Mouse (Mus musculus) right cerebral cortex, postnatal 25 days (tissue): Measurements from ENCODE around the gene Nfia.

Source experiments
- DNase-seq: peaks from one replicate; pipeline ENCODE4 v3.0.0; 2022

The Nfia gene

DNA sequence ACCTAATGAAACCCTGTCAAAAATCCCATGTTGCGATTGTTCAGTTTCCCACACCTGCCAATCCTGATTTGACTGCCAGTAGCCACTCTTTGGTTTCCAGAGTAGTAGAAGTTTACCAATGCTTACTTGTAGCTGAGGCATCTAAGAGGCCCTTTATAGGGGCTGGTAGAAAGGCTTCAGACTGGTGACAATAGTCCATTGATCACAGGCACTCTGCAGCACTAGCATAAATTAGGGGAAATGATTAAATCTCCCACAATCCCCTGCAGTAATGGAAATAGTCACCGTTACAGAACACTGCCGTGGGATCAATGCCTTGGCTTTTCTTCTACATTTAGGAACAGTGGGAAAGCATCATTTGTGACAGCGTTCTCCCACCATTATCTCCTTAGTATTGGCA is 254.9 kb downstream of the Nfia start:
- DNase-seq: no peak

GRCm38 (mm10) chr4:98031871-98032270 is 259.3 kb downstream of the Nfia start:
- DNase-seq: no peak

- DNase-seq: no peak
Measured at GRCm38 (mm10) chr4:98032332-98032731, 259.8 kb downstream of the Nfia start.

- DNase-seq: no peak
Measured at GRCm38 (mm10) chr4:98039095-98039494, 266.6 kb downstream of the Nfia start.

- no peak for DNase-seq
Measured at GRCm38 (mm10) chr4:98040179-98040578, 267.6 kb downstream of the Nfia start.

- DNase-seq: no peak
Measured at GRCm38 (mm10) chr4:98044611-98045010, 272.1 kb downstream of the Nfia start.

DNA sequence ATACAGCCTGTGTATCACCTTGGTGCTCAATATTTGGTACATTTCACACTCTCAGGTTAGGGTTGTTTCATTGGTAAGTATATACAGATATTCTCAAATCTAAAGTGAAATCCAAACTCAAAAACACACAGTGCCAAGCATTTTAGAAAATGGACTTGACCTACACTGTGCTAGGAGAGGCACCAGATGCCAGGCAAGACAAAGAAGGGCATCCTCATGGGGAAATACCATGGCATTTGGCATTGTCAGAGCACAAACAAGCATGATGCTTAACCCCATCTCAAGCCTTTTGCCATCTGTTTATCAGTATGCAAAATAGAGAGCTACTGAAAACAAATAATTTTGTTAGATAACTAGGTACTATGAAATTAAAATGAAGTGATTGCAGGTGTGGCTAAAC is 274.8 kb downstream of the Nfia start:
- DNase-seq: no peak

DNA sequence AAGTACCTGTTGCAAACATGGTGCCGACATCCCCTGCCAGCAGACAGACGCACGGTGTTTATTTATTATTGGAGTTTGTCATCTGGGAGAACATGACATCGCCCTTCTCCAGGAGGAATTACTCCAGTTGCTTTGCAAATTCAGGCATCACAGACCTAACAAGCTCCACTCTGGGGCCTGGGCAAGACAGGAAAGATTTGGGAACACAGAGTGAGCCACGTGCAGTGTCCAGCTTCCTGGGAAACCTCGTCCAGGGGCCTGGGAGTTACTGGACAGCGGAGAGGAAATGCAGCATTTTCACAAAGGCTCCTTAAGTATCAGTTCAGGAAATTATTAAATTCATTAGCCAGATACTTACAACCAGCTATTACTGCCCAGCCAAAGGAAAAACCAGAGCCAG is 277.1 kb downstream of the Nfia start:
- no peak for DNase-seq

DNA sequence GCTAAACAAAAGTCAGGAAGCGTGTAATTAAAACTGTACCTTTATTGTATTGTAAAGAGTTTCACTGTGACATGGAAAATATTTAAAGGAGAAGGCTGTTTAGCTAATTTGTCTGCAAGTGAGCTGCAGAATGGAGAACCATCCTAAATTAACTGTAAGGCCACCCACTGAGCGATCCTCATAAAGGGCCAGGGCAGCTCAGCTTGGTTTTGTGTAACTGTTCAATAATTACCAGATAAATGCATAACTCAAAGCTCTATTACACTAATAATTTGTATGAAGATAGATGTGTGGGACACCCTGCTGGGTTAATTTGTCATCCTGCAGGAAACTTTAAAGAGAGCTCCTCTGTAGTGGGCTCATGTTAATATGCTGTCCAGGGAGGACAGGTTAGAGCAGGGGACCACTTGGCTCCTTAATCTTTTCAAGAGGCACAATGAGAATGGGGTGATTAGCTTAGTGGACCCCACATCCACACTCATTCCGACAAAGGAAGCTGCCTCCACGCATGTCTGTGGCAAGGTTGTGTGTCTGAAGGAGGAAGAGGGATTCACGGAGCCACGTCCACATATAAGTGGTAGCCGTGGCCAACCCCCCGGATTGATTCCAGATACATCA is 277.6 kb downstream of the Nfia start:
- DNase-seq: no peak

GRCm38 (mm10) chr4:98050781-98051180 is 278.2 kb downstream of the Nfia start:
- DNase-seq: no peak

- no peak for DNase-seq
Measured at GRCm38 (mm10) chr4:98051326-98051725, 278.8 kb downstream of the Nfia start.

- no peak for DNase-seq
Measured at GRCm38 (mm10) chr4:98055036-98055435, 282.5 kb downstream of the Nfia start.

- DNase-seq: no peak
Measured at GRCm38 (mm10) chr4:98056396-98057020, 284.0 kb downstream of the Nfia start.

DNA sequence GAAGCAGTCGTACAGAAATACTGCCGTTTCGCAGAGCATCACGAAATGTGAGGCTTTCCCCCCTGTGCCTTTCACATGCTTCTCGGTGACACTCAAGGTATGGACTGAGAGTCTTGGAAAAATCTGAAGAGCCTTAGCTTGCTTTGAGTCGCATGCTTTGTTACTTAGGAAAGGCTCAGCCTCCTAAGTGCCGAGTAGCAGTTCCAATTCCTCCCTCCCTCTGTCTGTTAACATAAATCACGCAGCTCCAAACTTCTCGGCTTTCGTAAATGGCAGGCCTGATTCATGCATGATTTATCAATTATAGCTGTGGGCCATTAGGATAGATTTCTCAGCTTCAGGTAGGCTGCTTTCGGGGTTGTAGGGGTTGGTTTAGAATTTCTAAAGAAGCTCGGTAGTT is 284.7 kb downstream of the Nfia start:
- DNase-seq: no peak

- no peak for DNase-seq
Measured at GRCm38 (mm10) chr4:98057721-98058120, 285.2 kb downstream of the Nfia start.

GRCm38 (mm10) chr4:98058182-98058581 is 285.6 kb downstream of the Nfia start:
- no peak for DNase-seq

DNA sequence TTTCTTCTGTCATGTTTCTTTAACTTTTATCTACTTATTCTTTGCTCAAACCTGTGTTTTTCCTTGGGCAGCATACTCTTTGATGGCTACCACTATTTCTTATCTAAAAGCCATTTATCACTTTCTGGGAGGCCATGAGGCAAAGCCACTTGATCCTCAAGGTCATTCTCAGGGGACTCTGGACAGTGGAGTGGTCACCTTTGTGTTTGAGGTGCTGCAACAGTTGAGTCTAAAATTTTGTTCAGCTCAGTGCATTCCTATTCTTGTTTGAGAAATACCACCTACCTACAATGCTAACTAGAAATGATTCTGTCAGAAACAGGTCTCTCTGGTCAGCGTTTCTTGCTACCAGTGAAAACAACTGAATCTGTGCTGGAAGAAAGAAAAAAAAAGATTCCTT is 288.1 kb downstream of the Nfia start:
- no peak for DNase-seq

- no peak for DNase-seq
Measured at GRCm38 (mm10) chr4:98061086-98061485, 288.6 kb downstream of the Nfia start.

DNA sequence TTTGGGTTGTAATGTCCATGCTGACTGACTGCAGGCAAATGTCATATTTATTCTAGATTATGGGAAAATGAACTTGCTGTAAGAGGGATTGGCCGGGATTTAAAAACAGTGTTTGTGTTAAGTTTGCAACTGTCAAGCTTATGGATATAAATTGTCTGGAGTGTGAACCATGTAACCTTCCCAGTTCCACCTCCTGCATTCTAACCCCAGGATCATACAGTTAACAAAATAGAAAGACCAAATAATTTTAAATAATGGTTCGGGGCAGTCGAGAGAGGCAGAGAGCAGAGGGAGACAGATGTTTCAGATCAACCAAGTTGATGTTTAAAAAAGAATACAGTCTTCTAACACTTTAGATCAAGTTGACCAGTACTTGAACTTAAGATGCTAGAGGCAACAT is 290.7 kb downstream of the Nfia start:
- no peak for DNase-seq

DNA sequence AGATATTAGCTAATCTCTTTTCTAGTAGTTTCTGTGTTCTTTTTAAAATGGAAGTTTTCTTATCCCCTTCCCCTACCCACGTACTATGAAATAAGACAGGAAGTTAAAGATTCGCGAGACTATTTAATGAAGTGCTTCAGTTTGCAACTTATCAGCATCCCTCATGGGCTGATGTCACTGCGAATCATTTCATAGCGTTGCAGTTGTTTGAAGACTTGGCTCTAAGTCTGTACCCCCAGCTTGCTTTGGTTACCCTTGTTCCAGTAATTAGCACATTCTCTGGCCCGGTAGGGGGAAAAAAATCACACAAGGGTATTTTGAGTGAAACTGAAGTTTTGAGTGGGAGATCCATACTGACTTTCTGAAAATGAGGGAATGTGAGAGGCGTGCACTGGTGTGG is 303.6 kb downstream of the Nfia start:
- DNase-seq: no peak

- no peak for DNase-seq
Measured at GRCm38 (mm10) chr4:98076624-98077023, 304.1 kb downstream of the Nfia start.

DNA sequence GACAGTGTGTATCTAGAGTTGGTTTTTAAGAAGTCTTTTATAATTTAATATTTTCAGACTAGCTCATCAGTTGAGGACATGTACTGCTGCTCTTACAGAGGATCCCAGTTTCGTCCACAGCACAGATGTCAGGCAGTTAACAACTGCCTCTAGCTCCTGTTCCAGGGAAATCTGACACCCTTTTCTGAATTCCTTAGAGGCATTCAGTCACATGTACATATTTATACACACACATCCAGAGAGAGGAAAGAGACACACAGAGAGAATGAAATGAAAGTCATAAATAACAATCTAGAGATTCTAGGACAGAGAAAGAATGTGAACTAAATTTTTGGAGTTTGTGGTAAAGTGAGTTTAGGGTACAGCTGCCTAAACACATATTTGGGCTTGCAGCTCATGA is 308.1 kb downstream of the Nfia start:
- DNase-seq: no peak

GRCm38 (mm10) chr4:98081962-98082361 is 309.4 kb downstream of the Nfia start:
- no peak for DNase-seq

- DNase-seq: no peak
Measured at GRCm38 (mm10) chr4:98082512-98082911, 310.0 kb downstream of the Nfia start.

DNA sequence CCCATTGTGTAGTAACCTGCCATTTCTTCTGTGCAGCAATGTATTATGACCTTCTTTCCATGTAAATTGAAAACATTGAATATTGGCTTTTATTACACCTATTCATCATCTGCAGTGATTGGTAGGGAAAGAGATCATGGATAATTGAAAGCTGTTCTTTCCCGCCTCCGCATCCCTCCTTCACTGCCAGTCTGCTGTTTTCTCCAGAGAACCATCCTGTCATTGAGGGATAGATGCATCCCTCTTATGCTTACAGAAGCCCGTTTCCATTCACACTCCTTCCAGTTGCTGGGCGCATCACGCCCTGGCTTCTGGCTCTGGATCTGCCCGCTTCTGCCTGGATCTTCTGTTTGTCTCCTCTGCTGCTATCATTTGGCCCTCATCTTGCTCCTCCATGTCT is 312.5 kb downstream of the Nfia start:
- DNase-seq: no peak
